Mouse (Mus musculus) kidney, postnatal 14 days (tissue): ENCODE results near the gene Chchd5.

Experiments
- DNase-seq: peaks from one replicate; pipeline ENCODE4 v3.0.0; 2022; ENCODE audit warnings: mixed read lengths

The Chchd5 gene

GRCm38 (mm10) chr2:129129412-129129929 is at the start of gene Chchd5:
TSS of gene Chchd5 (plus strand) at chr2:129129700.
- DNase-seq, result peak; percentile 96

DNA sequence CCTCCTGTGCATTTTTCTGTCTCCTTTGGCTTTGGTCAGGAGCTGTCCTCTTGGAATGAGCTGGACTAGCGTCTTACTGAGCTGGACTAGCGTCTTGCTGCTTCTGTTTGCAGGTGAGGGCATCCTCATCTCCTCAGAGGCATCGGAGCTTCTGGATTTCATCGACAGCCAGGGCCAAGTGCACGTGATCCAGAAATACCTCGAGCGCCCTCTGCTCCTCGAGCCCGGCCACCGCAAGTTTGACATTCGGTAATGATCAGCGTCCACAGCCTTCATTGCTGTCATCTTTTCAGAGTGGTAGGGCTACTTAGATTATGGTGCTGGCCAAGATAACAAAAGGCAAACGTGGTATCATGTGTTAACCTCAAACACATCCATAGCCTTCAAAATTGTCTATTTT is 48.4 kb upstream of the Chchd5 start:
- no peak for DNase-seq

DNA sequence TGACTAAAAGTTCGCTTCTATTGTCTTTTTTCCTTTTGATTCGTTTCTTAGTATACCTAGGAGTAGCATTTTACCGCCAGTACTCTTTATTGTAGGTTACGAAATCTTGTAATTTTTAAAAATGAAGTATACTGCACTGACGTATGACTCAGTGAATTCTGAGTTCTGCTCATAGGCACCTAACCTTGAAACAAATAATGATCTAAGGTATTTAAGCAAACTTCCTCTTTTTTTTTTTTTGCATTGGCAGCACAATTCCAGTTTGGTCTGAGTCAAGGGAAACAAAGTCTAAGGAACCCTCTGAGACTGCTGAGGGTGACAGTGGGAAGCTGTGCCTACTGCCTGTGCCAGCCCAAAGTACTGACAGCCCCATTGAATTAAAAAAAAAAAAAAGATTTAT is 46.0 kb upstream of the Chchd5 start:
- DNase-seq, result no peak

DNA sequence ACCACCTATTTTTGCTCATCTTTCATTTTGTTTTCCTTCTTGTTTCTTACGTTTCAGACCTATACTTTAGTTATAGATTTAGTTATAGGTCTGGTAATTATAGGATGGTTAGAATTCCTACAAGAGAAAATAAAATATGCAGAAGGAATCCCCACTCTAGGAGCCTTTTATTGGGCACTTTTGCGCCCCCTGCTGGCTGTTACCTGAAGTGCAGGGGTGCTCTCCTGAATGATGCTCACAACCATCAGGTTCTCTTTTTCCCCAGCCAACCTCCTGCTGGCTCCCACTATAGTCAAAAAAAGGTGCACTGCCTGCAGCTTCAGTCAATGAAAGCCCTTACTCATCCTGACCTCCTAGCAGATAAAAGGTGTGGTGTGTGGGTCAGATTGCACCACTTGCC is 44.5 kb upstream of the Chchd5 start:
- DNase-seq, result no peak

- DNase-seq, result no peak
These were observed 42.0 kb upstream of the Chchd5 start for GRCm38 (mm10) chr2:129087520-129087919.

GRCm38 (mm10) chr2:129090370-129090769 is 39.1 kb upstream of the Chchd5 start:
- DNase-seq, result no peak

DNA sequence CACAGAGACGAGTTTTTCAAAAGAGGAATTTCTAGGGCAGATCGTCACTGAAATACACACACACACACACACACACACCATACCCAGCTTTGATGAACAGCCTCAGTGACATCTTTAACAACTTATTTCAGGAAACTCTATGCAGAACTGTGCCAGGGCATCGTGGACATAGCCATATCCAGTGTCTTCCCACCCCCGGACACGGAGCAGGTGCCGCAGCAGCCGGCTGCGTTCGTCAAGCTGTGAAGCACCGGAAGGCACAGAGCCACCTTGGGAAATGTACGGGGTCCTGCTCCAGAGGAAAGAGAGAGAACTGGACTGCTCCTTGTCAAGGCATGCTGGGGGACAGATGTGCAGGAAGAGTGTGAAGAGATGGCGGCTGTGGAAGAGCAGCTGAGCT is 36.7 kb upstream of the Chchd5 start:
- DNase-seq, result no peak

- DNase-seq, result peak; percentile 44
These were observed 35.4 kb upstream of the Chchd5 start for GRCm38 (mm10) chr2:129093926-129094724.

GRCm38 (mm10) chr2:129100784-129101310 is 28.7 kb upstream of the Chchd5 start, which contains the start of gene Polr1b:
TSS of gene Polr1b (plus strand) at chr2:129100995.
- peak; percentile 95 for DNase-seq

- DNase-seq, result no peak
These were observed 16.6 kb upstream of the Chchd5 start for GRCm38 (mm10) chr2:129112924-129113323.

- DNase-seq, result peak; percentile 31
These were observed 13.7 kb upstream of the Chchd5 start for GRCm38 (mm10) chr2:129115706-129116367.

DNA sequence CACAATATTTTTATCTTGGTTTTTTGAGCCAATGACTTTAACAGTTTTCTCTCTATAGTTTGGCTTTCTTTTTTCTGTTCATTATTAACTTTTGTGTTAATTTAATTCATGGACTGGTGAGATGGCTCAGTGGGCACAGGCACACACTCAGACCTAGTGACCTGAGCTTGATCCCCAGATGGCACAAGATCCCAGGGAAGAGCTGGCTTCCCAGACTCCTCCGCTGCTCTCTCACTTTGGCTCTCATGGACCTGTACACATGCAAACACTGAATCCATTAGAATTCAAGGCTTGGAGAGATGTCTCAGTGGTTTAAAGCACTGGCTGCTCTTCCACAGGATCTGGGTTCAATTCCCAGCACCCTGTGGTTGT is 13.1 kb upstream of the Chchd5 start:
- DNase-seq, result peak; percentile 36

DNA sequence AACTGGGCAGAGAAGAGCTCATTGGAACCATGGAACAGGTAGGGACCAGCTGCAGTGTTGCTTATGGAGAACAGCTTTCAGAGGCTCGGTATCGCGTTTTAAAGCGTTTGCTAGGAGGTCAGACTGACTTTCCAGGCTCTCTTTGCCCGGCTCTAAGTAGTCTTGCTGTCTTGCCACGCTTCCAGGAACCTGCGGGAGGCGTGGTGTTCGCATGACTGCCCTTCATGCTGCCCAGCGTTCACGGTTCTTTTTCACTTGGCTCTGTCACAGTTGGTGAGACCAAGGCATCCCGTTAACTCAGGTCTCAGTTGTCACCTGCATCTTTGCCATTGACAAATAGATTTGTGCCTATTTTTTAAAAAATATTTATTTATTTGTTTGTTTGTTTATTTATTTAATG is 11.4 kb upstream of the Chchd5 start:
- DNase-seq, result no peak

- no peak for DNase-seq
These were observed 7.5 kb upstream of the Chchd5 start for GRCm38 (mm10) chr2:129121986-129122385.

DNA sequence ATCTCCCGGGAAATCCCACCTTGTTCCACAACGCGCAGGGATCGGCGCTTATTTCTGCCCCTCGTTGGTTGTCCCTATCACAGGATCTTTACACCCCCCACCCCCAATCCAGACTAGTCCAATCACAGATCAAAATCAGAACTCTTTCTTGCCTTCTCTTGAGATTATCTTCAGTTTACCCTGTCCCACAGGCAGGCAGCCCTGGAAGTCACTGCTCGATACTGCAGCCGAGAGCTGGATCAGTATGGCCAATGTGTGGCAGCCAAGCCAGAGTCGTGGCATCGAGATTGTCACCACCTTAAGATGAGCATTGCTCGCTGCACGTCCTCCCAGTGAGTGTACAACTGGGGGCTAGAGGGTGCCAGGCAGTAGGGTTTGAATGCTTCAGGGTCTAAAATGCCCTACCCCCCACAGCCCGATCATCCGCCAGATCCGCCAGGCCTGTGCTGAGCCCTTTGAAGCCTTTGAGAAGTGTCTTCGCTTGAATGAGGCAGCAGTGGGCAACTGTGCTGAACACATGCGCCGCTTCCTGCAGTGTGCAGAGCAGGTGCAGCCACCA is 566 bp downstream of the Chchd5 start:
- no peak for DNase-seq

DNA sequence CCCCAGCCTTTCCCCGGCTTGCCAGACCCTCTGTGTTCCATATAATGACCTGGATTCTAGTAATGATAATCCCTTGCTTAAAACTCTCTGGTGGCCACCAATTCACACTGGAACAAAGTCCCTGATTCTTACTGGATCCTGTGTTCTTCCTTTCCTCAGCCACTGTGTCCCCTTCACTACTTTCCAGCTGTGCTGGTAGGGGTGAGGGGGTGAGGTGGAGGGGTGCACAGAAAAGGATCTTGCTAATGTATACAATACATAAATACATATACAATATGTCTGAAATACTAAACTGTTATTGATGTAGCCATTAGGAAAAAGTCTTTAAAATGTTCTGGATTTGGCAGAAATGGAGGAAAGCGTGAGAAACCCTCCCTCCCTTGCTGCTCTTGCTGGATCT is 1.3 kb downstream of the Chchd5 start:
- no peak for DNase-seq

GRCm38 (mm10) chr2:129132231-129132630 is 2.7 kb downstream of the Chchd5 start:
- no peak for DNase-seq

- DNase-seq, result no peak
These were observed 3.7 kb downstream of the Chchd5 start for GRCm38 (mm10) chr2:129133006-129133805.

GRCm38 (mm10) chr2:129139906-129140305 is 10.4 kb downstream of the Chchd5 start:
- no peak for DNase-seq

GRCm38 (mm10) chr2:129148836-129149235 is 19.3 kb downstream of the Chchd5 start:
- no peak for DNase-seq

DNA sequence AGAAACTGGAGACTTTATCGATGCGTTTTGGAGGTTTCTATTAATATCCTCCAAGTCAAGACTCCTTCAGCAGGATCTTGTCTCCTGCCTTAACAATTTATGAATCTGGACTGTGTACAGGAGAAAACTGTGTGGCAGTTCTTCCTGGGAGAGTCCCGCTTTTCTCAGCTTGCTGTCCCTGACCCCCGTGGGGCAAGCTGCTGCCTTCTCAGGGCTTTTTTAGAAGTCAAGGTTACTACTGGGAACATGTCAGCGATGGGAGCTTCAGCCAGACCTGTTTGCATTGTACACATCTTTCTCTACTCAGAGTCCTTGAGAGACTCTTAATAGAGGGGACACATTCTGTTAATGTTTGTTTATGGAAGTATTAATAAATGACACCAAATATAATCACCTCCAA is 20.9 kb downstream of the Chchd5 start:
- DNase-seq, result no peak

DNA sequence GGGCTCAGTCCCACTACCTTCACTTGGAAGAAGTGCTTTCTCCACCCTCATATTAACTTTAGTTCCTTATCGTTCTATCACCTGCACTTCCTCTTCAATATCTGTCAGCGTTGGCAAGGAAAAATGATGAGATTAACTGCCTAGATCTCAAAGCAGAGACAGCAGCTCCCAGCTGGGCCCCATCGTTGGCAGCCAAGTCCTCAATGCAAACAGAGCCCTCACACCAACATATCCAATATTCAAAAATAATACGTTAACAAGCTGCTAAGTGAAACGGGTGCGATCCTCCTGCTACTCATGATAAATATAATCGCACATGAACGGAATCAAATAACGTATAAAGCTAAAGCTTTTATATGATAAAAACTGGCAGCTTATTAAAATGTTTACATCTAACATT is 21.6 kb downstream of the Chchd5 start:
- no peak for DNase-seq

GRCm38 (mm10) chr2:129152751-129153150 is 23.3 kb downstream of the Chchd5 start:
- DNase-seq, result no peak
